7 mouse cellular contexts compared by ENCODE assay signal in genomic region chr7:112825339-112825781, GRCm38 (mm10).
DNase-seq lines count a peak whose midpoint lies in the region; ATAC-seq and TF ChIP-seq lines count a peak whose summit lies in the region.

No protein-coding gene starts in this region.

- H3K9ac ChIP-seq in ES-E14 (ENCODE audit: insufficient read depth, low read depth, low read length, poor library complexity, severe bottlenecking) = no peak overlapping the region
- no peak overlapping the region for H3K9ac ChIP-seq in liver, embryonic 11.5 days (ENCODE audit: low read depth, low read length)
- no peak overlapping the region for H3K9ac ChIP-seq in stomach, embryonic 15.5 days

- in situ Hi-C loops in ES-E14 (cut with MboI; ENCODE audit: low sequenced_read_pairs in 2 of 2, unreplicated experiment in 2 of 2) = no loop called here

- no peak overlapping the region for H3K4me3 ChIP-seq in ES-E14 (ENCODE audit: insufficient read depth in 1 of 2, low read depth in 1 of 2, low read length in 2 of 2, poor library complexity in 1 of 2, severe bottlenecking in 1 of 2)
- H3K4me3 ChIP-seq in liver, embryonic 11.5 days (ENCODE audit: low read depth, low read length) = no peak overlapping the region
- no peak overlapping the region for H3K4me3 ChIP-seq in stomach, embryonic 15.5 days (replicated peaks)

- no peaks in the 10 kb centered on the region for H3K27me3 ChIP-seq in liver, embryonic 11.5 days (replicated peaks; ENCODE audit: control insufficient read depth, insufficient read depth, low read length)
- no peaks in the 10 kb centered on the region for H3K27me3 ChIP-seq in stomach, embryonic 15.5 days (replicated peaks)

- H3K36me3 ChIP-seq in ES-E14 (ENCODE audit: control insufficient read depth, insufficient read depth, low read length, poor library complexity, severe bottlenecking) = peaks cover 4% of the 10 kb centered on the region
- H3K36me3 ChIP-seq in liver, embryonic 11.5 days (ENCODE audit: control insufficient read depth, insufficient read depth, low read length) = no peaks in the 10 kb centered on the region
- H3K36me3 ChIP-seq in stomach, embryonic 15.5 days = no peaks in the 10 kb centered on the region

- 22% methylated on average over 11 of the region's 11 CpGs for WGBS in liver, embryonic 11.5 days
- WGBS in stomach, embryonic 15.5 days = 5% methylated on average over 11 of the region's 11 CpGs

- H3K4me2 ChIP-seq in liver, embryonic 11.5 days = no peak overlapping the region
- H3K4me2 ChIP-seq in stomach, embryonic 15.5 days = peak overlapping the region; percentile 42

- H3K9me3 ChIP-seq in ES-E14 (ENCODE audit: control insufficient read depth, insufficient read depth, low read depth, low read length) = no peaks in the 10 kb centered on the region
- H3K9me3 ChIP-seq in liver, embryonic 11.5 days (ENCODE audit: control insufficient read depth, low read length) = no peaks in the 10 kb centered on the region
- H3K9me3 ChIP-seq in stomach, embryonic 15.5 days = no peaks in the 10 kb centered on the region

- DNase-seq in A20 (ENCODE audit: low read depth, low spot score) (peak; percentile 75), ES-E14 (ENCODE audit: low read depth, low spot score) (no peak)
- peak; percentile 27 to 41 for DNase-seq in heart, adult 9 months (ENCODE audit: low spot score in 2 of 2)
- DNase-seq in liver, embryonic 11.5 days (ENCODE audit: low spot score) = no peak
- no peak for DNase-seq in right cerebral cortex, postnatal 14 days
- no peak for DNase-seq in gastrocnemius, postnatal 25 days

- peaks cover 39% of the 10 kb centered on the region in 2 experiments for H3K4me1 ChIP-seq in ES-E14 (ENCODE audit: control insufficient read depth in 2 of 2, insufficient read depth in 2 of 2, low read length in 2 of 2, poor library complexity in 1 of 2)
- H3K4me1 ChIP-seq in liver, embryonic 11.5 days (replicated peaks; ENCODE audit: control insufficient read depth, insufficient read depth, low read length) = peaks cover 25% of the 10 kb centered on the region
- peaks cover 51% of the 10 kb centered on the region for H3K4me1 ChIP-seq in stomach, embryonic 15.5 days

- peak overlapping the region; percentile 5; the same call in 1 of the 2 replicates for H3K27ac ChIP-seq in ES-E14 (ENCODE audit: insufficient read depth, low read depth, low read length, poor library complexity, severe bottlenecking)
- H3K27ac ChIP-seq in liver, embryonic 11.5 days (ENCODE audit: low read depth, low read length) = peak overlapping the region; percentile 57; the same call in 1 of the 2 replicates
- H3K27ac ChIP-seq in stomach, embryonic 15.5 days = peak overlapping the region; percentile 95

- ATAC-seq in liver, embryonic 11.5 days (replicated peaks; ENCODE audit: low FRiP score) = no peak
- ATAC-seq in stomach, embryonic 15.5 days (ENCODE audit: insufficient read depth, low FRiP score, low read depth) = no peak

TF ChIP-seq in ES-E14, 5 proteins besides CTCF, POLR2A, EP300 and RAD21:
- TF ChIP-seq ZC3H11A (IDR thresholded peaks at IDR 0.05; ENCODE audit: borderline replicate concordance, low read depth, low read length) (no peak), MAFK (IDR thresholded peaks at IDR 0.05; ENCODE audit: insufficient read depth, low read depth, low read length) (no peak), CHD2 (IDR thresholded peaks at IDR 0.05; ENCODE audit: low read depth, low read length) (no peak), ZNF384 (IDR thresholded peaks at IDR 0.05; ENCODE audit: low read depth, low read length) (no peak), HCFC1 (IDR thresholded peaks at IDR 0.05; ENCODE audit: borderline replicate concordance, insufficient read depth, low read length) (no peak)

Comparison
In these comparisons a context has a peak if more than half of its experiments do, and no peak if none do; other contexts are left out.
1. DNase-seq: peak in A20 (single experiment) and heart, adult 9 months (2 of 2); none in ES-E14 (single experiment), liver, embryonic 11.5 days (single experiment), right cerebral cortex, postnatal 14 days (single experiment) and gastrocnemius, postnatal 25 days (single experiment).
2. H3K27ac ChIP-seq: peak in every context shown above with its lines; median percentile 95 in stomach, embryonic 15.5 days; 57 in liver, embryonic 11.5 days; 5 in ES-E14.